Comparison of ENCODE assay signal across 13 mouse cellular contexts in the genomic region with DNA sequence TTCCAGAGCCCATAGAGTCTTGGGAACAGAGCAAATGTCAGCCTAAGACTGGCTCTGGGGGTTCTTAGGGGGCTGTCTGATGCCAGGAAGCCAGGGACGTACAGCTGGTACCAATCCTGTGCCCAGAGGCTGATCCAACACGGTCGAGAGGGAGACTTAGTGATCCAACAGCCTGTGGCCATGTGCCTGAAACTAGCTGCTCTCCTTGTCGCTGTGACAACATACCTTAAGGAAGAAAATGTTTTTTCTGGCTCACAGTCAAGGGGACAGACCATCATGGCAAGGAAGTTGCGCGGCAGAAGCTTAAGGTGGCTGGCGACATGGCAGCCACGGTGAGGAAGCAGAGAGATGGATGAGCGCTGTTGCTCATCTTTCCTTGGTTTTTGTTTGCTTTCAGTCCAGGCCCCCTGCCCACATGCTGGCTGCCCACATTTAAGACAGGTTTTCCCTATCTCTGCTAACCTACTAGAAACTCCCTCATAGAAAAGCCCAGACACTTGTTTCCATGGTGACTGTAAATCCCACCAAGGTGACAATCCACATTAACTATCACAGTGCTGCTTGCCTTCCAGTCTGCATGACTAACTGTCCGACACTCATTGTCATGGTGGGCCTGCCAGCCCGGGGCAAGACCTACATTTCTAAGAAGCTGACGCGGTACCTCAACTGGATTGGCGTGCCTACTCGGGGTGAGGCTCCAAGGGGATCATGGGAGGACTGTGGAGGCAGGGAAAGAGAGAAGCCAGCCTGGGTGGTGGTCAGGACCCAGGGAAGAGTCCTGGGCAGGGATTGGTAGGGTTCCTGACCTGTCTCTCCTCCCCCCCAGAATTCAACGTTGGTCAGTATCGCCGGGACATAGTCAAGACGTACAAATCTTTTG. TPM values are rescaled to one million over a fixed set of nuclear protein-coding genes. Genes with fewer than 3 reads are reported as not detected.
DNase-seq lines count a peak whose midpoint lies in the region; ATAC-seq and TF ChIP-seq lines count a peak whose summit lies in the region.
"Had no signal": no experiment of that assay in that cellular context is flagged by ENCODE, and none has a peak within 500 bp of the region (broad histone marks: within the 10 kb centered on the region; RNA-seq: fewer than 3 reads in every experiment).

No protein-coding gene starts in this region.

- H3K36me3 ChIP-seq in liver, adult 2 months (ENCODE audit: control insufficient read depth, insufficient read depth, low read length), result no peaks in the 10 kb centered on the region
- no peaks in the 10 kb centered on the region for H3K36me3 ChIP-seq in liver, embryonic 11.5 days (ENCODE audit: control insufficient read depth, insufficient read depth, low read length)
- peaks cover 0 to 22% of the 10 kb centered on the region in 2 experiments; a peak in 2 of 4 replicates for H3K36me3 ChIP-seq in MEL (ENCODE audit: control insufficient read depth in 1 of 2, insufficient read depth in 2 of 2, low read length in 2 of 2)
- H3K36me3 ChIP-seq in macrophage (ENCODE audit: inconsistent target), result peaks cover 11% of the 10 kb centered on the region
- H3K36me3 ChIP-seq: hindbrain, embryonic 12.5 days had no signal

- WGBS in liver, adult 2 months, result 82% methylated on average over 19 of the region's 19 CpGs
- 77% methylated on average over 19 of the region's 19 CpGs for WGBS in liver, embryonic 11.5 days
- 69% methylated on average over 19 of the region's 19 CpGs for WGBS in macrophage (ENCODE audit: missing documents)

- H3K27ac ChIP-seq in liver, adult 2 months (replicated peaks; ENCODE audit: insufficient read depth, low read depth, low read length), result 0 out of 2 replicates have a peak overlapping the region, but pooled peaks have one; percentile 12
- no peak overlapping the region for H3K27ac ChIP-seq in liver, embryonic 11.5 days (ENCODE audit: low read depth, low read length)
- H3K27ac ChIP-seq in MEL (ENCODE audit: control insufficient read depth, low read depth, low read length) (peak overlapping the region; percentile 77), macrophage (peak overlapping the region; percentile 84)
- H3K27ac ChIP-seq: hindbrain, embryonic 12.5 days had no signal

- H3K9me3 ChIP-seq in liver, embryonic 11.5 days (ENCODE audit: control insufficient read depth, low read length), result no peaks in the 10 kb centered on the region
- H3K9me3 ChIP-seq in MEL (replicated peaks; ENCODE audit: insufficient read depth, low read length), result no peaks in the 10 kb centered on the region
- H3K9me3 ChIP-seq: hindbrain, embryonic 12.5 days had no signal

- no peak for TF ChIP-seq POLR2A in liver, adult 2 months (IDR thresholded peaks at IDR 0.05; ENCODE audit: extremely low read depth, insufficient read depth, low read length)
- 0 out of 4 replicates have a peak, but pooled peaks of 1 of the 2 experiments have one; percentile 48 for TF ChIP-seq POLR2A in MEL (IDR thresholded peaks at IDR 0.05; ENCODE audit: control insufficient read depth in 1 of 2, insufficient read depth in 1 of 2, low read depth in 1 of 2, low read length in 2 of 2, poor library complexity in 1 of 2)

- no peak overlapping the region for H3K4me3 ChIP-seq in liver, adult 2 months (ENCODE audit: insufficient read depth, low read depth, low read length)
- H3K4me3 ChIP-seq in liver, embryonic 11.5 days (ENCODE audit: low read depth, low read length), result no peak overlapping the region
- H3K4me3 ChIP-seq in MEL (ENCODE audit: control insufficient read depth in 1 of 2, insufficient read depth in 1 of 2, low read depth in 2 of 2, low read length in 2 of 2), result peak overlapping the region; percentile 45 to 49
- no peak overlapping the region for H3K4me3 ChIP-seq in macrophage (ENCODE audit: inconsistent target)
- H3K4me3 ChIP-seq: hindbrain, embryonic 12.5 days had no signal

- DNase-seq in cerebellum, postnatal 14 days, result peak; percentile 31 to 35
- no peak for DNase-seq in cerebellum, postnatal 25 days
- DNase-seq in liver, adult 2 months (ENCODE audit: extremely low read depth, low read depth, low spot score), result no peak
- no peak for DNase-seq in liver, embryonic 11.5 days (ENCODE audit: low spot score)
- no peak for DNase-seq in MEL (ENCODE audit: low read depth, low spot score)
- DNase-seq in thymus, postnatal 14 days, result no peak
- DNase-seq in layer of hippocampus, adult 18-20 months (ENCODE audit: low spot score in 2 of 2), result no peak
- DNase-seq: kidney, postnatal 25 days had no signal

- TF ChIP-seq CTCF in liver, adult 2 months (IDR thresholded peaks at IDR 0.05; ENCODE audit: low read depth, low read length), result no peak
- TF ChIP-seq CTCF in MEL (IDR thresholded peaks at IDR 0.05 in 2 of 3, conservative IDR thresholded peaks at IDR 0.05 in 1 of 3; ENCODE audit: control insufficient read depth in 1 of 3, insufficient read depth in 1 of 3, low read depth in 2 of 3, low read length in 3 of 3, poor library complexity in 1 of 3, severe bottlenecking in 1 of 3), result no peak

- H3K9ac ChIP-seq in liver, adult 2 months (ENCODE audit: low read depth, low read length), result 0 out of 2 replicates have a peak overlapping the region, but pooled peaks have one; percentile 6
- H3K9ac ChIP-seq in liver, embryonic 11.5 days (ENCODE audit: low read depth, low read length), result no peak overlapping the region
- H3K9ac ChIP-seq in MEL (ENCODE audit: control insufficient read depth, low read depth, low read length, poor library complexity, severe bottlenecking), result peak overlapping the region; percentile 63
- H3K9ac ChIP-seq: hindbrain, embryonic 12.5 days had no signal

- no peak overlapping the region for H3K4me2 ChIP-seq in liver, embryonic 11.5 days
- H3K4me2 ChIP-seq: heart, embryonic 11.5 days; hindbrain, embryonic 12.5 days had no signal

- no peaks in the 10 kb centered on the region for H3K27me3 ChIP-seq in liver, adult 2 months (ENCODE audit: control insufficient read depth, insufficient read depth, low read length)
- H3K27me3 ChIP-seq in liver, embryonic 11.5 days (replicated peaks; ENCODE audit: control insufficient read depth, insufficient read depth, low read length), result no peaks in the 10 kb centered on the region
- no peaks in the 10 kb centered on the region for H3K27me3 ChIP-seq in MEL (ENCODE audit: control insufficient read depth in 1 of 2, insufficient read depth in 2 of 2, low read length in 2 of 2)
- H3K27me3 ChIP-seq: hindbrain, embryonic 12.5 days had no signal

- H3K79me2 ChIP-seq in liver, adult 2 months (ENCODE audit: control insufficient read depth, insufficient read depth, low read length), result no peaks in the 10 kb centered on the region
- no peaks in the 10 kb centered on the region for H3K79me2 ChIP-seq in MEL (ENCODE audit: control insufficient read depth, insufficient read depth, low read length, poor library complexity)
- H3K79me2 ChIP-seq in macrophage (ENCODE audit: inconsistent target), result peaks cover 52% of the 10 kb centered on the region

- TF ChIP-seq RAD21 in MEL (IDR thresholded peaks at IDR 0.05; ENCODE audit: low read depth, low read length), result no peak

- no peak for ATAC-seq in liver, embryonic 11.5 days (replicated peaks; ENCODE audit: low FRiP score)

- H3K4me1 ChIP-seq in liver, adult 2 months (ENCODE audit: control insufficient read depth, insufficient read depth, low read length), result no peaks in the 10 kb centered on the region
- peaks cover 16% of the 10 kb centered on the region for H3K4me1 ChIP-seq in liver, embryonic 11.5 days (replicated peaks; ENCODE audit: control insufficient read depth, insufficient read depth, low read length)
- H3K4me1 ChIP-seq in MEL (ENCODE audit: control insufficient read depth in 1 of 2, insufficient read depth in 2 of 2, low read length in 2 of 2), result peaks cover 8 to 31% of the 10 kb centered on the region in 2 experiments
- H3K4me1 ChIP-seq: hindbrain, embryonic 12.5 days had no signal

- TF ChIP-seq EP300 in MEL (IDR thresholded peaks at IDR 0.05; ENCODE audit: low read depth in 1 of 2, low read length in 2 of 2), result no peak

RNA-seq across cellular contexts. Expression of a gene that starts 6.9 kb away (rescaled TPM):
- total RNA-seq in liver, adult 2 months (2014; rRNA removed), result 1.0 and 1.7 TPM in 2 replicates
- 1.1 and 1.4 TPM in 2 replicates for polyA plus RNA-seq in liver, adult 2 months (2012; rRNA removed)
- 7.4 and 9.1 TPM in 2 replicates for polyA plus RNA-seq in liver, embryonic 11.5 days (2014; fragmentation: Nextera tagmentation; extraction: Ambion mirVana)
- total RNA-seq in MEL (2012; rRNA removed), result 3.2 and 5.1 TPM in 2 replicates
- polyA plus RNA-seq in MEL (2012; ENCODE audit: insufficient read depth in 1 of 2, insufficient read length in 2 of 2, low read depth in 1 of 2, low replicate concordance in 2 of 2, missing spikeins in 1 of 2) (1 to 10 TPM in 1 of 2 experiments, not detected in 1; 6.4 TPM), macrophage (2018) (23.2 to 27.5 TPM (median 24.0 TPM) in 3 replicates)
- total RNA-seq in macrophage (2018; cell fraction: chromatin; rRNA removed), result 100 to 1,000 TPM in 9 of 26 experiments, 10 to 100 TPM in 17; 14.3 to 122 (median 67.8) TPM
- 10 to 100 TPM in 25 of 26 experiments, 1 to 10 TPM in 1; 8.1 to 32.4 (median 22.6) TPM for total RNA-seq in macrophage (2018; cell fraction: cytosol; rRNA removed)
- total RNA-seq in macrophage (2018; cell fraction: nucleus; rRNA removed), result 10 to 100 TPM; 10.2 to 71.3 (median 41.0) TPM
- total RNA-seq in layer of hippocampus, adult 18-20 months (2021), result 10 to 100 TPM; 12.1 to 17.5 TPM

RNA-seq across cellular contexts. Expression of a gene that starts 12.7 kb away (rescaled TPM):
- total RNA-seq in liver, adult 2 months (2014; rRNA removed), result not detected in 2 replicates
- polyA plus RNA-seq in liver, adult 2 months (2012; rRNA removed), result not detected in 2 replicates
- polyA plus RNA-seq in liver, embryonic 11.5 days (2014; fragmentation: Nextera tagmentation; extraction: Ambion mirVana), result not detected in 2 replicates
- 0.12 TPM in 1 of 2 replicates, not detected in the other for total RNA-seq in MEL (2012; rRNA removed)
- polyA plus RNA-seq in MEL (2012; ENCODE audit: insufficient read depth in 1 of 2, insufficient read length in 2 of 2, low read depth in 1 of 2, low replicate concordance in 2 of 2, missing spikeins in 1 of 2) (under 1 TPM in 1 of 2 experiments, not detected in 1; 0.19 TPM), macrophage (2018) (not detected in 3 replicates)
- under 1 TPM in 1 of 26 experiments, not detected in 25; 0.55 TPM for total RNA-seq in macrophage (2018; cell fraction: chromatin; rRNA removed)
- not detected for total RNA-seq in macrophage (2018; cell fraction: cytosol; rRNA removed)
- under 1 TPM in 1 of 26 experiments, not detected in 25; 0.52 TPM for total RNA-seq in macrophage (2018; cell fraction: nucleus; rRNA removed)
- total RNA-seq in layer of hippocampus, adult 18-20 months (2021), result under 1 TPM; 0.47 to 0.76 TPM
- polyA plus RNA-seq: heart, embryonic 11.5 days; hindbrain, embryonic 12.5 days; lung, embryonic 16.5 days; neural tube, embryonic 11.5 days had no signal

RNA-seq across cellular contexts. Expression of a gene that starts 39.8 kb away (rescaled TPM):
- 20.8 and 23.8 TPM in 2 replicates for total RNA-seq in liver, adult 2 months (2014; rRNA removed)
- 144 and 205 TPM in 2 replicates for polyA plus RNA-seq in liver, adult 2 months (2012; rRNA removed)
- 33.7 and 34.3 TPM in 2 replicates for polyA plus RNA-seq in liver, embryonic 11.5 days (2014; fragmentation: Nextera tagmentation; extraction: Ambion mirVana)
- total RNA-seq in MEL (2012; rRNA removed), result 38.3 and 41.0 TPM in 2 replicates
- polyA plus RNA-seq in MEL (2012; ENCODE audit: insufficient read depth in 1 of 2, insufficient read length in 2 of 2, low read depth in 1 of 2, low replicate concordance in 2 of 2, missing spikeins in 1 of 2) (10 to 100 TPM in 1 of 2 experiments, not detected in 1; 71.7 TPM), macrophage (2018) (392 to 901 TPM (median 421 TPM) in 3 replicates)
- total RNA-seq in macrophage (2018; cell fraction: chromatin; rRNA removed), result 100 to 1,000 TPM in 11 of 26 experiments, 10 to 100 TPM in 15; 37.8 to 248 (median 84.3) TPM
- total RNA-seq in macrophage (2018; cell fraction: cytosol; rRNA removed), result 100 to 1,000 TPM; 280 to 394 (median 346) TPM
- 100 to 1,000 TPM; 148 to 355 (median 263) TPM for total RNA-seq in macrophage (2018; cell fraction: nucleus; rRNA removed)
- 10 to 100 TPM; 46.0 to 56.0 TPM for total RNA-seq in layer of hippocampus, adult 18-20 months (2021)

RNA-seq across cellular contexts. Expression of a gene that starts 45.1 kb away (rescaled TPM):
- total RNA-seq in liver, adult 2 months (2014; rRNA removed), result 0.07 and 0.46 TPM in 2 replicates
- polyA plus RNA-seq in liver, adult 2 months (2012; rRNA removed), result 0.19 and 0.23 TPM in 2 replicates
- polyA plus RNA-seq in liver, embryonic 11.5 days (2014; fragmentation: Nextera tagmentation; extraction: Ambion mirVana), result 0.16 and 0.69 TPM in 2 replicates
- total RNA-seq in MEL (2012; rRNA removed), result 0.78 and 1.2 TPM in 2 replicates
- polyA plus RNA-seq in MEL (2012; ENCODE audit: insufficient read depth in 1 of 2, insufficient read length in 2 of 2, low read depth in 1 of 2, low replicate concordance in 2 of 2, missing spikeins in 1 of 2) (1 to 10 TPM in 1 of 2 experiments, not detected in 1; 2.6 TPM), macrophage (2018) (0.11 to 0.42 TPM (median 0.14 TPM) in 3 replicates)
- 10 to 100 TPM in 3 of 26 experiments, 1 to 10 TPM in 23; 2.1 to 15.7 (median 4.8) TPM for total RNA-seq in macrophage (2018; cell fraction: chromatin; rRNA removed)
- under 1 TPM in 22 of 26 experiments, not detected in 4; under 0.01 to 0.51 (median 0.15) TPM for total RNA-seq in macrophage (2018; cell fraction: cytosol; rRNA removed)
- total RNA-seq in macrophage (2018; cell fraction: nucleus; rRNA removed), result 1 to 10 TPM in 13 of 26 experiments, under 1 TPM in 13; 0.10 to 2.9 (median 1.0) TPM
- 1 to 10 TPM; 1.9 to 2.3 TPM for total RNA-seq in layer of hippocampus, adult 18-20 months (2021)

Comparison
In these comparisons a context has a peak if more than half of its experiments do, and no peak if none do; other contexts are left out.
1. DNase-seq: peak in cerebellum, postnatal 14 days (2 of 2); none in cerebellum, postnatal 25 days (0 of 2), liver, adult 2 months (single experiment), liver, embryonic 11.5 days (single experiment), MEL (single experiment), thymus, postnatal 14 days (single experiment) and layer of hippocampus, adult 18-20 months (0 of 2).
2. H3K4me3 ChIP-seq: peak in MEL (2 of 2); none in liver, adult 2 months (single experiment), liver, embryonic 11.5 days (single experiment) and macrophage (single experiment).